In the genomic region with DNA sequence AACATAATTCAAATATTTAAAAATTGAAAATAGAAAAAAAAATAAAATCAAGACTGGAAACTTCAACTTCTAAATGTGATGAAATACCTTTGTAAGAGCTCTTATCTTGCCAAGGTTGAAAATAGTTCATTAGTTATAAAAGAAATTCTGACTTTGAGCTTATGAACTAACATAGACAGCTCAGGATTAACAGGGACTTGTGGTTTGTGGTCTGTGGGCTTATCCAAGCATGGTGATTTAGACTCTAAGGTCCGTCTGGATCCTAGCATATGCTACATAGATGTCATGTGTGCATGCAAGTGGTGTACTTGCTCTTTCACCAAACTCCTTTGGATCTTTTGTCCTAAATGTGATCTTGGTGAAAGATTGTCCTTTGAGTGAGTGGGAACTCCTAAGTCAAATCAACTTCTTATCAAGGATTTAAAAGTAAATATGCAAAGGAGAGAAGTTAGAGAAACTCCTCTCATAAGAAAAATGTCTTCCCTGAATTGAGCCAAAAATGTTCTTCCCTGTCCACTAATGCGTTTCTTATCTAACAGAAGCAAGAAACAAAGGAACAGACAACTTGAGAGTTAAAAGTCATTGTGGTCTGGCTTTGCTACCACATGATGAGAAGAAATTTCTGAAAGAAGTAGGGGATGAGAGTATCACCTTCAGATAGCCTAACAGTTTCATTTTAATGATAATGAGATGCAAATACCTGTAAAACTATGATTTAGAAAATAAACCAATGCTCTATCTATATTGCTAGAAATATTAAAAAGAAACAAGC, we compare ENCODE assay signal across 23 mouse cellular contexts. TPM values are rescaled to one million over a fixed set of nuclear protein-coding genes. Genes with fewer than 3 reads are reported as not detected.
DNase-seq lines count a peak whose midpoint lies in the region; ATAC-seq lines count a peak whose summit lies in the region.
"Had no signal": no experiment of that assay in that cellular context is flagged by ENCODE, and none has a peak within 500 bp of the region (broad histone marks: within the 10 kb centered on the region; RNA-seq: fewer than 3 reads in every experiment).

No protein-coding gene starts in this region.

- H3K27ac ChIP-seq in heart, embryonic 10.5 days = no peak overlapping the region
- H3K27ac ChIP-seq: embryonic facial prominence, embryonic 13.5 days; forebrain, embryonic 12.5 days; gastrocnemius, adult 2 months; hindbrain, embryonic 10.5 days; hindbrain, embryonic 14.5 days; intestine, embryonic 15.5 days had no signal

- no peak for ATAC-seq in megakaryocyte, adult 5-6 weeks (ENCODE audit: poor library complexity, severe bottlenecking)
- peak; percentile 37 for ATAC-seq in megakaryocyte progenitor cell, adult 5-6 weeks (replicated peaks; ENCODE audit: poor library complexity)
- ATAC-seq: CD4-positive, CD25-positive, alpha-beta regulatory T cell, adult 4 months; forebrain, postnatal 0 days; intestine, embryonic 15.5 days had no signal

- WGBS in heart, embryonic 10.5 days = 60% methylated on average over 2 of the region's 2 CpGs

- no peaks in the 10 kb centered on the region for H3K9me3 ChIP-seq in megakaryocyte, embryonic 14.5 days
- H3K9me3 ChIP-seq in heart, embryonic 10.5 days = no peaks in the 10 kb centered on the region
- H3K9me3 ChIP-seq: embryonic facial prominence, embryonic 13.5 days; forebrain, embryonic 12.5 days; hindbrain, embryonic 10.5 days; intestine, embryonic 15.5 days had no signal

- peak overlapping the region; percentile 77 for H3K4me3 ChIP-seq in megakaryocyte, embryonic 14.5 days (replicated peaks)
- no peak overlapping the region for H3K4me3 ChIP-seq in heart, embryonic 10.5 days
- H3K4me3 ChIP-seq: embryonic facial prominence, embryonic 13.5 days; forebrain, embryonic 12.5 days; gastrocnemius, adult 2 months; hindbrain, embryonic 10.5 days; intestine, embryonic 15.5 days had no signal

- H3K27me3 ChIP-seq in megakaryocyte, embryonic 14.5 days (replicated peaks) = no peaks in the 10 kb centered on the region
- no peaks in the 10 kb centered on the region for H3K27me3 ChIP-seq in heart, embryonic 10.5 days (ENCODE audit: insufficient read depth, poor library complexity, severe bottlenecking)
- H3K27me3 ChIP-seq: embryonic facial prominence, embryonic 13.5 days; forebrain, embryonic 12.5 days; intestine, embryonic 15.5 days had no signal

- peak; percentile 41 for DNase-seq in MEL-GATA-1-ER (ENCODE audit: extremely low read depth, low read depth)
- no peak for DNase-seq in layer of hippocampus, postnatal 10 days (ENCODE audit: low spot score in 2 of 2)
- no peak for DNase-seq in heart, embryonic 10.5 days (ENCODE audit: low spot score)
- DNase-seq in heart, postnatal 4 days = no peak
- DNase-seq: adrenal gland, postnatal 10 days; B cell, adult 2 months; cerebellum, adult 11 months; cerebellum, adult 8-10 months; cerebellum, postnatal 14 days; forebrain, postnatal 0 days; gastrocnemius, adult 2 months; gastrocnemius, postnatal 25 days; heart, adult 11 months; heart, postnatal 10 days had no signal

- H3K4me1 ChIP-seq in megakaryocyte, embryonic 14.5 days = peaks cover 68% of the 10 kb centered on the region
- no peaks in the 10 kb centered on the region for H3K4me1 ChIP-seq in heart, embryonic 10.5 days
- H3K4me1 ChIP-seq: embryonic facial prominence, embryonic 13.5 days; forebrain, embryonic 12.5 days; hindbrain, embryonic 10.5 days; intestine, embryonic 15.5 days had no signal

- H3K36me3 ChIP-seq in megakaryocyte, embryonic 14.5 days (replicated peaks; ENCODE audit: low read length) = peaks cover 9% of the 10 kb centered on the region
- H3K36me3 ChIP-seq in heart, embryonic 10.5 days = no peaks in the 10 kb centered on the region
- H3K36me3 ChIP-seq: embryonic facial prominence, embryonic 13.5 days; forebrain, embryonic 12.5 days; hindbrain, embryonic 10.5 days; intestine, embryonic 15.5 days had no signal

RNA-seq across cellular contexts. Expression of a gene that starts 6.8 kb away (rescaled TPM):
- polyA plus RNA-seq in megakaryocyte, embryonic 14.5 days (2012; ENCODE audit: insufficient read depth, low replicate concordance) = 0.10 and 0.74 TPM in 2 replicates
- total RNA-seq in megakaryocyte, adult 5-6 weeks (2015) = 1,125 and 1,272 TPM in 2 replicates
- total RNA-seq in megakaryocyte, adult 5-6 weeks (2017) = 1,533 and 1,632 TPM in 2 replicates
- total RNA-seq in megakaryocyte progenitor cell, adult 5-6 weeks (2015) = 75.3 and 101 TPM in 2 replicates
- total RNA-seq in megakaryocyte progenitor cell, adult 5-6 weeks (2017) = 102 and 119 TPM in 2 replicates
- under 1 TPM in 1 of 2 experiments, not detected in 1; 0.29 TPM for total RNA-seq in layer of hippocampus, postnatal 10 days (2021)
- polyA plus RNA-seq in heart, embryonic 10.5 days (2016; fragmentation: Nextera tagmentation; extraction: Ambion mirVana) = 0.09 and 0.12 TPM in 2 replicates
- under 1 TPM; 0.70 to 0.74 TPM for total RNA-seq in heart, postnatal 4 days (2021)

RNA-seq across cellular contexts. Expression of a gene that starts 12.8 kb away (rescaled TPM):
- 0.17 TPM in 1 of 2 replicates, not detected in the other for polyA plus RNA-seq in megakaryocyte, embryonic 14.5 days (2012; ENCODE audit: insufficient read depth, low replicate concordance)
- 7.1 and 7.6 TPM in 2 replicates for total RNA-seq in megakaryocyte, adult 5-6 weeks (2015)
- 2.5 and 3.5 TPM in 2 replicates for total RNA-seq in megakaryocyte, adult 5-6 weeks (2017)
- 0.39 and 3.8 TPM in 2 replicates for total RNA-seq in megakaryocyte progenitor cell, adult 5-6 weeks (2015)
- total RNA-seq in megakaryocyte progenitor cell, adult 5-6 weeks (2017) = 0.54 and 0.87 TPM in 2 replicates
- 10 to 100 TPM in 1 of 2 experiments, 1 to 10 TPM in 1; 9.0 to 10.8 TPM for total RNA-seq in layer of hippocampus, postnatal 10 days (2021)
- polyA plus RNA-seq in heart, embryonic 10.5 days (2016; fragmentation: Nextera tagmentation; extraction: Ambion mirVana) = 0.04 TPM in 1 of 2 replicates, not detected in the other
- total RNA-seq in heart, postnatal 4 days (2021) = 1 to 10 TPM; 1.0 to 1.3 TPM

Comparison
In these comparisons a context has a peak if more than half of its experiments do, and no peak if none do; other contexts are left out.
1. RNA of a gene that starts 6.8 kb away (total RNA-seq): 1,125 to 1,632 TPM in megakaryocyte, adult 5-6 weeks and 75.3 to 119 TPM in megakaryocyte progenitor cell, adult 5-6 weeks; 0.70 to 0.74 TPM in heart, postnatal 4 days and 0.29 TPM in layer of hippocampus, postnatal 10 days; every median in the first group is over 10 times any median in the second.